Mouse (Mus musculus) myocyte (in vitro differentiated cells): ENCODE results near the gene Txn2.

Source experiments
- CEBPB ChIP-seq: IDR thresholded peaks from 2 replicates; pipeline ENCODE4 v1.6.1; 2011; ENCODE audit warnings: mild to moderate bottlenecking, moderate library complexity; ENCODE audit not compliant: poor library complexity, insufficient read depth, severe bottlenecking
- MAX ChIP-seq: IDR thresholded peaks from one replicate; pipeline ENCODE4 v1.6.1; 2011; ENCODE audit warnings: low read depth, mild to moderate bottlenecking, control low read depth
- MYOD1 ChIP-seq, 3 experiments: IDR thresholded peaks; one replicate each; pipeline ENCODE4 v1.6.1; 2011; ENCODE audit warnings: control low read depth in 2 of 3, low read depth in 2 of 3, mild to moderate bottlenecking in 2 of 3, moderate library complexity in 1 of 3; ENCODE audit not compliant: insufficient read length in 2 of 3, control insufficient read depth in 1 of 3
- POLR2A ChIP-seq: IDR thresholded peaks from one replicate; pipeline ENCODE4 v1.6.1; 2011; ENCODE audit warnings: low read depth, mild to moderate bottlenecking, control low read depth, moderate library complexity; ENCODE audit not compliant: insufficient read length
- POLR2AphosphoS2 ChIP-seq: IDR thresholded peaks from one replicate; pipeline ENCODE4 v1.6.1; 2011; ENCODE audit warnings: low read depth, control low read depth; ENCODE audit not compliant: insufficient read length
- REST ChIP-seq: IDR thresholded peaks from one replicate; pipeline ENCODE4 v1.6.1; 2011; ENCODE audit warnings: mild to moderate bottlenecking, control low read depth, moderate library complexity; ENCODE audit not compliant: insufficient read depth, insufficient read length
- SRF ChIP-seq: IDR thresholded peaks from one replicate; pipeline ENCODE4 v1.6.1; 2011; ENCODE audit warnings: low read depth; ENCODE audit not compliant: control insufficient read depth, insufficient read length
- TCF12 ChIP-seq: IDR thresholded peaks from one replicate; pipeline ENCODE4 v1.6.1; 2011; ENCODE audit warnings: mild to moderate bottlenecking, control low read depth; ENCODE audit not compliant: poor library complexity, insufficient read depth, severe bottlenecking

- TF ChIP-seq POLR2A (no peak), MAX (no peak), TCF12 (no peak), POLR2AphosphoS2 (no peak), REST (no peak), CEBPB (no peak), MYOD1 (IDR thresholded peaks at IDR 0.05; ENCODE audit: control insufficient read depth in 1 of 3, insufficient read length in 2 of 3, low read depth in 2 of 3) (no peak), SRF (no peak)
Observed at GRCm38 (mm10) chr15:77933222-77933621, 4.4 kb upstream of the Txn2 start.
